Mouse (Mus musculus) cerebellum, postnatal 14 days (tissue): ENCODE results near the gene Rab11fip4.

Source experiments
- DNase-seq, 2 experiments: peaks; one replicate each; pipeline ENCODE4 v3.0.0; 2021; ENCODE audit warnings: mixed read lengths in 2 of 2

The Rab11fip4 gene

DNA sequence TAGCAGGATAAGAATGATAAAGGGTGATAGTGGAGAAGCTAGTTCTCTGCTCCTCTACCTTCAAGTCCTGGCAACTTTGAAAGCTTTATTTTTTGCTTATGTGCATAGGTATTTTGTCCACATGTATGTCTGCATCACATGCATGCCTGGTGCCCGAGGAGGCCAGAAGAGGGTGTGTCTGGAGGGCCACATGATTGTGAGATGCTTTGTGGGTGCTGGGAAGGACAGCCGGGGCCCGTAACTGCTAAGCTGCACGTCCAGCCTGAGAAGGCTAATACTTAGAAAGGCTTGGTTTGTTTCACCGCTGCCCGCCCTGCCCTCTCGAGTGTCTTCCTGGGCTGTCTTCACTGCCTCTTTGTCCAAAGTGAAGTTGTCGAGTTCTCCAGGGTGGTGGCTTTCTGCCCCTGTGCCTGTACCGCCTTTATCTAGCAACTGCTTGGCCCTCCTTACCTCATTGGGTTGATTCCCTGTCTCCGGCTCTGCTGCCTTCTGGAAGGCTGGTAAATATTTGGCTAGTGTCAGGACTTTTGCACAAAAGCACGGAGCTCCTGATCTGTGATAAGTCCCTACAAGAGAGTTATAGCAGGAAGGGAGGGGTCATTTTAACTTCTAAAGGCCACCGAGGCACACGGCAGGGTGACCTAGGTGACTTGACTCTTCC lies 123.2 kb downstream of the Rab11fip4 start:
- no peak for DNase-seq

DNA sequence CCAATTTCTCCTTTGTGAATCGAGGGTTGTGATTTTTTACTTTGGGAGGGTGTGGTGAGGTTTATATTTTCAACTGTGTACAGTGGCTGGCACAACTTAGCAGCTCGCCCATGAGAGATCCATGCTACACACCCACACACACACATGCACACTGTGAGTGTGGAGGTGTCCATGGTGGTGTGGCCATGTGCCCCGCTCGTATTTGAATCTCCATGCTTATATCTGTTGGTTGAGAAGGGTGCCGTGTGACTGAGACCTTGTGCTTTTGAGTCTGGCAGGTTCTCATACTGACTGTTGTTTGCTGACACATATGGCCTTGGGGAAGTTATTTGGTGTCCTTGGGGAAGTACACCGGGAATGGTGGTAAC lies 123.7 kb downstream of the Rab11fip4 start:
- DNase-seq, result no peak

DNA sequence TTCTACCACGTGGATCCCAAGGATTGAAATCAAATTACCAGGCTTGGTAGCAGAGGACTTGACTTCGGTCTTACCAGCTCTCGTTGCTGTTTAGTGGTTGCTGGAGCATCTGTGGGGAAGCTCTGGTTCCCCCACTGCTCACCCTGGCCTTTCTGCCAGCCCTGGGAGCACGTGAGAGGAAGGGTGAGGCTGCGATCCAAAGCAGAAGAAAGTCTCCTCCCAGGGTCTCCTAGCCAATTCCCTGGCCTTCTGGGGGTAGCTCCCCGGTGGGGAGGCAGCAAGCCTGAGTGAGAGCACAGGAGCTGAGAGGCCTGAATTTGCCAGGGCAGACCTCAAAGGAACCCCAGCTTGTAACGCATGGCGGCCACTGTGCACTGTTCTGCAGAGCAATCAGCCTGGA lies 124.3 kb downstream of the Rab11fip4 start:
- no peak for DNase-seq

DNA sequence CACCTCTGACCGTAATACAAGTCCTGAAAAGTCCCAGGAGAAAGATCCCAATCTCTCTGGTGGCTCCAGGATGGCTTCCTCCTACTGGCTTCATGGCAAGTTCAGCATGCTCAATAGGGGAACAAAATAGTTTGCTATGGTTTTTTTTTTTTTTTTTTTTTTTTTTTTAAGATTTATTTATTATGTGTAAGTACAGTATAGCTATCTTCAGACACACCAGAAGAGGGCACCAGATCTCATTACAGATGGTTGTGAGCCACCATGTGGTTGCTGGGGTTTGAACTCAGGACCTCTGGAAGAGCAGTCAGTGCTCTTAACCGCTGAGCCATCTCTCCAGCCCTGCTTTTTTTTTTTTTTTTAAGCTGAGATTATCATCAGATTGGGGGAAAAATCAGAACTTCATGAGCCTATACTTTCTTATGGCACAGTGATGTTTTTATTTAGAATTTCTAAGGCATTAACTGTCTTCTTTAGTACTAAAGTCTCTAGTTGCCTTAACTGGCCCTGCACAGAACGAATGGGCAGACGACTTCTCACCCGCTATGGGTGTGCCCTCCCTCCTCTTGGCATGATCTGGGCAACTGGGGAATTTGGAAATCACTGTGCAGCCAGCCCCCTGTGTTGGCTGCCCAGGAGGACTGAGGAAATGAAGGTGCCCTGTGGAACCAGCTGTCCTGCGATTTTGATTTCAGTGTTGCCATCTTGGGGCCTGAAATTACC lies 124.9 kb downstream of the Rab11fip4 start:
- DNase-seq, result no peak

DNA sequence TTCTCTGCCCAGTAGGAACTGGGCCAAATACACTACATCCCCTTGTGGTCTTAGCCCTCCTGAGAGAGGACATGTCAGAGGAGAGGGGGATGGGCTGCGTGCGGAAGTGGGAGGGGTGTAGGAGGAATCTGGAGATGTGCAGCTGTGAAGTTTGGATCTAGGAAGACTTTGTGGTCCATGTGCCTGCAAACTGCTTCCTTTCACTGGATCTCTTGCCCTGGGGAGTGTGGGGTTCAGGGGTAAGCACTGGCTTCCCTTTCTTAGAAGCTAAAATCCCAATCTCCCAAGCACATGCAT lies 125.4 kb downstream of the Rab11fip4 start:
- DNase-seq, result no peak

DNA sequence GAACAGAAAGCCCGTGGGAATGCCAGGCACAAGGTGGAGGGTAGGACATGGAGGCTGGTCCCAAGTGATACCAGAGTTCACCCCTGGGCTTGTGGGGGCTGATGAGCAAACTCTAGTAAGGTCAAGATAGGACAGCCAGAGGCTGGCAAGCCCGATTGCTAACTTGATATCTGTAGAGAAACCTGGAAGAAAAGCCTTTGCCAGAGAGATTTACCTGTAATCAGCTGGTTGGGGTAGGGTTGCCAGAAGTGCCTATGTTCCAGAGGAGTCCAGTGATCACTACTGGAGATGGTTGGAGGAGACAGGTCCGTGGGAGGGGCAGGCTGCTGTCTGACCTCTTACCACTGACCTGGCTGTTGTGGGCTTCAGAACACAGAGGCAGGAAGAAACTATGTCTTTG lies 126.3 kb downstream of the Rab11fip4 start:
- DNase-seq, result no peak

DNA sequence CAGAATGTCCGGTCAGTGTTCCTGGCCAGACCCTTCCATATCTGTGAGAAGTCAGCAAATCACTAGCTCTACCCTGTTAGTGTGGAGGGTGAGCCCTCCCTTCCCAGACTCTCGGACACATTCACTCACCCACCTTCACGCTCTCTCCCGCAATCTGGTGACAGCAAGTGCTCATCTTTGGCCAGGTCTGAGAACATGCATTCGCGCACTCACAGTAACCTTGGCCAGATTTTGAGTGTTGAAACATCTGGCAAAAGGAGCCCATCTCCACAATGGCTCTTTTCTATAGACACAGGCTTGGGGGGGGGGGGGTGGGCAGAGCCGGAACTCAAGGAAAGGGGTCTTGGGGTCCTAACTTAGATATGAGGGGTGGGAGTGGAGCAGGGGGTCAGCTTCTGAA lies 126.8 kb downstream of the Rab11fip4 start:
- DNase-seq, result no peak

DNA sequence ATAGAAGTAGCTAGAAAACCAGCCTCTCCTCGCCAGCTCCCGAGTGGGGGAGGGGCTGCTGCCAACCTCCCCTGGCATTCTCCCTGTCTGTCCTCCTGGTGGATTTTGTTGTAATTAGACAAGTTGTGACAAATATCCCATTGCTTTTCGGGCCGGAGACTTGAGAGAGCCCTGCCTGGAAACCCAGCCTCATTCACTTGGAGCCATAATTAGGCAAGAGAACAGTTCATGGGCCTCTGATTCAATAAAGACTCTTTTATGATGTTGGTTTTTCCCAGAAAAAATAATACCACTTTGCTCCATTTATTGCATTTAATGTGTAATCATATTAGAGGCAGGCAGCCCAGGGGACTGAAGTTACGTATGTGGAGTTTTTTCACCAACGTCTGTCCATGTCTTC lies 127.2 kb downstream of the Rab11fip4 start:
- no peak for DNase-seq

DNA sequence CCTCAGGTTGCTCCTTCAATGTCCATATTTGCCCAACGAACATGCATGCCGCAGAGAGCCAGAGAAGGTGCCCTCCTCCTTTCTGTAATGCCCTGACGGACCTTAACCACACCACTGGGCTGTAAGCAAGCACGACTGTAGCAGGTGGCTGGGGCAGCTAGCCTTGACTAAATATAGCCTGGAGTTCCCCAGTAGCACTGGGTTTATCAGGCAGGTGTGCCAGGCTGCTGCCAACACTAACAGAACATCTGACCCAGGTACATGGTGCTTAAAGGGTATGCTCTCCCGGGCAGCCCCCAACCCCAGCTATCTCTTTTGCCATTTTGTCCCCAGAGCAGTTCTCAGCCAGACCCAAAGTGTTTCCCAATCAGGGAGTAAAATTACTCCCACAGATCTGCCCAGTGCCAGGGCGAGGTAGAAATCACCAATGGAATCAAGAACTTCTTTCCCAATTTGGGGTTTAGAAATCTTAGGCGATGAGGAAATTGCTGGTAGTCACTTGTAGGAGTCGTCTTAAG lies 127.9 kb downstream of the Rab11fip4 start:
- no peak for DNase-seq

DNA sequence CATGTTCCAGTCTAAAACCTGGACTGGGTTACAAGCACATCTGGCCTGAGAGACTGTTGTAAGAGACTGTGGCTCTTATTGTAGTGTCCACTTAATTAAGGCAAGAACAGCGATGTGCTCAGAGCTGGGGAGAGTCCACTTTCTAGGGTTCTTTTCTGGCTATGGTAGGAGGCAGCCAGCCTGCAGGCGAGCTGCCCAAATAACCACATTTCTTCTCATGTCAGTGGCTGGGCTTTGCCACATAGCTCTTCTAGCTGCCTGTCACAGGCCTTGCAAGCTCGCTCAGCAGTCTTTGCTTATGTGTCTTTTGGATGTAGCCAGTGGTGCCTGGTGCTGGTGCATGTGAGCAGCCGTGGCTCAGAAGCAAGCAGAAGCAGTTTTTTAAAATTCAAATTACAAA lies 129.7 kb downstream of the Rab11fip4 start:
- DNase-seq, result no peak

DNA sequence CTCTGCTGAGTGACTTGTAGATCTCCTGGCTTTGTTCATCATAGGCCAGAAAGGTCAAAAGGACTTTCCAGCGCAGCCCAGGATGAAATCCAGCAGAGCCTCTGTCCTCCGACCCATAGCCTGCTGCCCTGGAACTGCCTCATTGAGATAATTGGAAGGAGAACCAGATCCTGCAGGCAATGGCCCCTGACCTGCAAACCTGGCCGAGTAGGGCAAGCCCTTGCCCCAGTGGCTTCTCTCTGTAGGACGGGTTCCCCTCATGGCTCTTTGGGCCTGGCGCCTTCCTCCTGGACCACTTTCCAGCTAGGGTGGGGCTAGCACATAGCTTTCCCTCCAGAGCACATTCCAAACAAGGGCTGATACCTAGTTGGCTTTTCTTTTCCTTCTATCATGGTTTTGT lies 131.8 kb downstream of the Rab11fip4 start:
- no peak for DNase-seq

DNA sequence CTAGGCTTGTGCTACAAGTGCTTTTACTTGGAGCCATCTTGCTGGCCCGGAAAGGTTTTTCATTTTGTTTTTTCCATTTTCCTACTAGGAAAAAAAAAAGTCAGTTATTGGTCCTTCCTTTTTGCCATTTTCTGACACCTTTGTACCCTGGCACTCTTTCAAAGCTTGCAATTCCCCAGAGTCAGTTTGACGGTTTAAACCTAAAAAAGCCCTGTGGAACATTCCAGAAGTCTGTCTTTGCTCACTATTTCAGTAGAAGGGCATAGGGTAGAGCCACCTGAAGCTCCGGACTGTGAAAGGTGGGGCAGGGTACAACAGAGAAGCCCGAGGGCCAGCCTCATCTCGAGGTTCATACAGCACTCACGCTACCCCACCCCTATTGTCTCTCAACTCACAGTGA lies 134.0 kb downstream of the Rab11fip4 start:
- DNase-seq, result no peak

DNA sequence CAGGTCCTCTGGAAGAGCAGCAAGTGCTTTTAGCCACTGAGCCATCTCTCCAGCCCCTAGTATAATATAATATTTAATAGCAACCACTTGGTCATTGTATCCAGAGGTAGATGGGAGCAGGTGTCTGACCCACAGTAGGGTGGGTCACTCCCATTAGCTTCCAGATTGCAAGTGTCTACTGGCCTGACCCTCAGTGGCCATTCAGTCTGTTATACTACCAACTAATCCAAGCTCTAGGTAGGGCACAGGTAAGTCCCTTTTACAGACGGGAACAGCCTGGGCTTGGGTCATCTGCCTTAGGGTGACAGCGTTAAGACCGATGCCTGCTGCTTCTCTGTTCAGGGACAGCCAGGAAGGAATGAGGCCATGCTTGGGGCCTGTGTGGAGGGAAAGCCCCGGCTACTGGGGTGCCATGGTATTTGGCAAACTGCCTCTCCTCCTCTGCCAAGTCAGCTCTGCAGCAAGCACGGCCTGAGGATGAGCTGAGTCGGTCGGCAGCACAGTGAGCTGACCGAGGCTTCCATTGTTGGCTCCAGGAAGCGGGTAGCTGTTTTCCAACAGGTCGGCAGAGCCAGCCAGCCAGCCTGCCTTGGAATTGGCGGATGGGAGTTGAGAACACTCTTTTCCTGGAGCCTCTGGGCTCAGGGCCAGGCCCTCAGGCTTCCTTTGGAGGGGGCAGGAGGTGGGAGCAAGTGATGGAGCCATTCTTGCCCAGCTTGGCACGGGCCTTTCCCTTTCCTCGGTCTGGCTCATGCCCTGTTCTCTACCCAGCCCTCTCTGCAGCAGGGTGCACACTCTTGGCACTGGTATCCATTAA lies 138.4 kb downstream of the Rab11fip4 start:
- peak; percentile 90 to 92 for DNase-seq

DNA sequence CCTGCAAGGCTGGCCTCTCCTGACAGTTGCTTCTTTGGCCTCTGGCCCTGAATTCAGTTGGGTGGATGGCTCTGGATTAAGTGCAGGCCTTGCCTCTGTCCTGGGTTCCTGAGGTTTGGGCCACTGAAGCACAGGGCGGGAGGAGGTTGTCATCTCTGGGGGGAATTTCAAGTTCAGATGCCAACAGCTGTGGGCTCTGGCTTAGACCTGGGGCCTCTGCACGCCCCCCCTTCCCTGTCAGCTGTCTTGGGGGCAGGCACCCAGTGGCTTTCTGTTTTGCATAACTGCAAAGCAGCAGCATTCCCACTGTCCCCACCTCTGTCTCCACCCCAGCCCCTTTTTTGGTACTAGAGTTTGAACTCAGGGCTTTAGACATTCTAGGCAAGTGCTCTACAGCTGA lies 139.4 kb downstream of the Rab11fip4 start:
- DNase-seq, result no peak

DNA sequence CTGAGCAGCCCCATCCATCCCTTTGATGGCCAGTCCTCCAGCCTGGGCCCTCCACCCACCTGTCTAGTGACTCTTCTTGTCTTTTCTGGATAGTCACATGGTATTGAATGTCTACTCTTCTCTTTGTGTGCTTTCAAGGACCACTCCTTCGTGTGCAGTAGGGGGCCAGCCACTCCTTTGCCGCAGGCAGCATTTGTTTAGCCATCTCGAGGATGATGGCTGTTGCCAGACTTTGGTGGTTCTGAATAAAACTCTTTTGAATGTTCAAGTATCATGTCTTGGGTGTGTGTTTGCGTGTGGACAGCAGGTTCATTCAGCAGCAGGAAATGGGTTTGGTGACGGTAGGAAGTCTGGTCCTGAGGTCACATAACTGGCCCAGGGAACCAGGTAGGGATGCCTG lies 140.5 kb downstream of the Rab11fip4 start:
- DNase-seq, result no peak

DNA sequence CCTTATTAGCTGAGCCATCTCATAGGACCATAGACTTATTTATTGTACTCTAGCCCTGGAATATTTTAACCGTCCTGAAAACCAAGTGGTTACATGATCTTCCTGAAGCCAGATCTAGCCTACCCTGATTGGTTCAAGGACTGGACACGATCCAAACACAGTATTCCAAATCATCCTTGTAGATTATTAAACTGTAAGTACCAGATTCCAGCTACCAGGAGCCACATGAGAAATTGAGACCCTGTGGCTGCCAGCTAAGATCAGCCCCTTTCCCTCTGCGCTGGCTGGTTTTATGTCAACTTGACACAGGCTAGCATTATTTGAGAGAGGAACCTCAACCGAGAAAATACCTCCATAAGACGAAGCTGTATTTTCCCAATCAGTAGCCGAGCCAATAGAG lies 142.0 kb downstream of the Rab11fip4 start:
- no peak for DNase-seq

DNA sequence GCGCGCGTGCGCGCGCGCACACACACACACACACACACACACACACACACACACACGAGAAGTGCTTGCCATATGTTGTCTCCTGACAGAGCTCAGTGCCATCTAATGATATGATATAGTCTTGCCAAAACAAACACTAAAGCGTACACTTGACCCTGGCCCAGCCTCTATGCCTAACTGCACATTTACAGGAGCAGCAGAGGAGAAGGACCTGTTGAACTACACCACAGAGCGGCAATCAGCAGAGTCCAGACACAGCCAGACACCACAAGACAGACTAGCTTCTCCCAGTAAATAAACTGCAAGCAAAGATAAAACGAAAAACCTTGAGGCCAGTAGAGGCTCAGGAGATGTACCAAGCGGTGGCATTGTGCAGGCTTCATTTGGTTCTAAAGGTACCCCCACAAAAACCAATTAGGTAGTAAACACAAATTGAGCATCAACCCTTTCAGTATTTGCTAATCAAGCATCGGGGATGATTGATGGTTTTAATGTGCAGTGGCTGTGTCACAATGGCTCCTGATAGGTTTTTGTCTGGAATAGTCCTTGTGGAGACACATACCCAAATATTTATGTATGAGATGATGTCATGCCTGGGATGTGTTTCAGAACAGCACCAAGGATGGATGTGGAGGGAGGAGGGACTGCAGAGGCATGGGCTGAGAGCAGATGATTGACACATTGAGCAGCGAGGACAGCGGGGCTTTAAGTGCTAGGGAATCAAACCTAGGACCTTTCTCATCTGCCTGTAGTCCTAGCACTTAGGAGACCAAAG lies 145.4 kb downstream of the Rab11fip4 start:
- no peak for DNase-seq

DNA sequence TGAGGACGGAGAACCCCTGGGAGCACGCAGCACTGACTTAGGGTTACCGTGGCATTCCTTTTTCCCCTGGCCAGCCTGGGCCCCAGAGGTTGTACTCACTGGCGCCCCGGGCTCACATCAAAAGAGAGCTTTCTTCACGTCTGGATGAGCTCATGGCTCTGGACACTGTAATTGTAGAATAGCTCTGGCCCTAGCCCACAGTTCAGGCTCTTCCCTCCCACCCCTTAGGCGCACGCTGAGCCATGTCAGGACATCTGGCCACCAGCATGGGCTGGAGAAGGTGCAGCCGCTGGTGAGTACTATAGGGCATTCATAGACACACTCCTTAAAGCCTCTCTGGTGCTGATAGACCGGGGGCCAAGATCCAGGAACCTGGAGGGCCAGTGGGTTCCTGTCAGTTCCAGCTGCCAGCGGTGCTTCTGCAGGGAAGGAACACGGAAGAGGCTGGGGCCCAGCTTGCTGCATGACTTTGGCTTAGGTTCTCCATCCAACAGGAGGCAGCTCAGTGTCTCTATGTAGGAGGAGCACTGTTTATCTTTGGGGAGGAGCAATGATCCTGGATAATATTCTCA lies 146.2 kb downstream of the Rab11fip4 start:
- DNase-seq, result no peak

DNA sequence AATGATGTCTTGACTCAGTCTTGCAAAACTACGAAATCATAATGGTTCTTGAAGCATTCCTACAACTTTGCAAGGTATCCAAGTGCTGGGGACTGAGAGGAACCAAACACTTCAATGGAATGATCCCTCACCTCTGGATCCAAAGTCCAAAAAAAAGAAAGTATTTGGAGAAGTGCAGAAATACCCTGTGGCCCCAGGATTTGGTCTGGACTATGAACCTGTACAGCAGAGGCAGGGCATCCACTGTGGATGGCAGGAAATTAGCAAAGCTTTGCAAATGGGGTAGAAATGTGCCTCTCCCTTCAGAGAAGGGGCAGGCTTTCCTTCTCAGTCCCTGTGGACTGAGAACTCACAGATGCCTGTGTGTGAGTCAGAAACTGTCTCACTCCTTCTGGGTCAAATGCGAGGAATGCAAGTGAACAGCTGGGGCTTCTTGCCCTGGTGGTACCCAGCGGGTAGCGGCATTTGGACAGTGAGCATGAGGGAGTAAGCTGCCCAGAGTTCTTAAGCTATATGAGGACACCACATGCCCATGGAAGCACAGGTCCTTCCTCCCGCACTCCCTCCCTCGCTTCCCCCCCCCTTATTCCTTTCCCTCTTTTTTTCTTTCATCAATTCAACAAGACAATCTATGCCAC lies 147.0 kb downstream of the Rab11fip4 start:
- no peak for DNase-seq

DNA sequence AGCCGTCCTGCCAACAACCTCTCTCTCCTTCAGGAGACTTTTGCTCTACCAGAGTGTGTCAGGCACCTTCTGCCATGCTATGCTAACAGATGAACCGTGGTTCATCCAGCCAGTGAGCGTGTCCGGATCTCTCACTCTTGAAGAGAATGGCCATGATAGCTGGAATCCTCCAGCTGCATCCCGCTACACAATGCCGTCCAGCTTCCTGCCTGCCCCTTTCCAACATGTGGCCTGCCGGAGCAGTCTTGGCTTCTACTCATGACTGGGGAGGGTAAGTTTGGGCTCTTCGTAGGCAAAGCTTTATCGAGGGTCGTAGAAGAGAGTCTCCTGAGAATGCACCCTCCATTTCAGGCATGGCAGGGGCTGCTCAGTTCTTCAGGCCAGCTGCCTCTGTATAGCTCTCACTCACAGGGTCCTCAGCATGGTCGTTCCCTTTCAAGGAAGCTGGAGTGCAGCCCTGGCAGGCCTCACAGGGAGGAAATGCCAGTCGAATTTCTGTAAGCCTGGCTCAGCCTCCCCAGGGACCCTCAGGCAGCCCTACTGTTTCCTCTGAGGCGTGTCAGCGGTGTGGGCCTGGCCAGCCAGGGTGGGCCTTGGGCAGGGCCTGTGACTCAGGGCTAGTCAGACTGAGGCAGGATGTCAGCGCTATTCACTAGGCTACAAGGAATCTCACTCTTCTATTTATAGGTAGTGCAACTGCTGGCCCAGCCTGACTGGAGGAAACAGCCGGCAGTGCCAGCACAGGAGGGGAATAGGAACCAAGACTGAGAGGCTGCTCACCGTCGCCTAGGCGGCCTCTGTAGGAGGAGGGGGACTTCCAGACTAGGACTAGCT lies 147.9 kb downstream of the Rab11fip4 start:
- DNase-seq, result peak in 1 of 2 experiments; percentile 39
